Mouse (Mus musculus) naive thymus-derived CD4-positive, alpha-beta T cell, adult 5 months (primary cell): Measurements from ENCODE around the gene Prlh. TPM values are rescaled to one million over a fixed set of nuclear protein-coding genes. Genes with fewer than 3 reads are reported as not detected.

ENCODE experiments used
- polyA plus RNA-seq: library from polyadenylated mRNA; unstranded; fragments of 100-300 nt; shearing (Covaris generic); gene quantifications from one replicate; pipeline ENCODE4 v1.2.1, GENCODE M21; 2017

The Prlh gene
- not detected for polyA plus RNA-seq

DNA sequence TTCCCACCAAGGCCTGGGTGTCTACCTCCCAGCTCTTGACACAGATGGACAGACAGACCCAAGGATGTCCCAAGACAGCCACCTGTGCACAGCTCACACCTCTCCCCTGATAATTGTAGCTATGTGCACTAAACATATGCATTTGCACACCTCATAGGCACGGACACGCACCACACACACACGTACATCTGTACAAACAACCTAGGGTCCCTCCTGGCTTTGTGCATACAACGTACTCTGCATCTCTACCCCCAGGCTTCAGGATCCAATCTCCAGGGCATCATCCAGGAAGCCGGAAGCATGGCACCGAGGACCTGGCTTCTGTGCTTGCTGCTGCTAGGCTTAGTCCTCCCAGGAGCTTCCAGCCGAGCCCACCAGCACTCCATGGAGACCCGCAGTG lies at the start of gene Prlh:
Gene Prlh (plus strand): TSS at position 301 of the 400 bp plus-strand sequence.

DNA sequence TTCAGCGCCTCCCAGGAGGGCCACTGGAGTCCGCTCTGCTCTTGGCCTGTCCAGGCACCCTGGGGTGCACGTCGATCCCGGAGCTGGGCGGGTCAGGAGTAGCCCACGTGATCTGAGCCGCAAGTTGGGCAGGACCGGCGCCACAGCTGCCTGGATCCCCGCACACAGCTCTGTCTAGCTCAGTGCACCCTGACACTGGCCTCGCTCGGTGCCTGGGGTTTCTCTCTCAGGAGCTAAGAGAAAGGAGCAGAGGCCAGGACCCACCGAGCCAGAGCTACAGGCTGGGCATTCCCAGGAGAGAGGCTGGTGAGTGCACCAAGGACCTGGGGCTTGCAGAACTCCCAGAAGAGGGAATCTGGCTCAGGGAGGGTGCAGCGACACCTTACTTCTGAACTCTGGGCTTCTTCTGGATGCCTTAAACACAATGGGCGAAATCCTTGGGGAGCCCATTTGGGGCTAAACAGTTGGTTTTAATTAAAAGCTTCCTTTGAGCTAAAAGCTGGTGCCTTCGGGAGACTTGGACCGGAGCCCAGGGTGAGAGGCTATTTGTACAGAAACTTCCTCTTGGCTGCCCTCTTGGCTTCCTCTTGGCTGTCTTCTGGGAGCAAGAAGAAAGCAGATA lies 37.8 kb upstream of the Prlh start, which contains the start of gene Mlph:
Gene Mlph (plus strand): TSS at position 138 of the 622 bp plus-strand sequence.

DNA sequence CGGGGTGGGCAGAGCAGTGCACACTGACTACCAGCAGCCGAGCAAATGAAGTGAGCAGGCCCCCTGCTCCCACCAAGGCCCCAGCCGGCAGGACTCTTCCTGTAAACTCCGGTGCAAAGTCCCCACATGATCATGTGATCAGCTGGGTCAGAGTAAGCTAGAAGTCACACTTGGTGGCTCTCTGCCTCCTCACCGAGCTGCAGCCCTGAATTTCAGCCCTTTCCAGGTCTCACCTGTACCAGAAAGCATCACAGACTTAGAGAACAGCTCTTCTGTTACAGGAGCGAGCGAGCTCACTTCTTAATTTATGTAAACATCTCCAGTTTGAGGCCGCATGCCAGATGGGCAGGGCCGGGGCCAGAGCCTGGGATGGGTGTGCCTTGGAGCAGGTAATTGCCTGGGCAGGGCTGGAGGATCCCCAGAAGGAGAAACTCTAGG lies 16.5 kb downstream of the Prlh start, which contains the start of gene Rab17:
Gene Rab17 (minus strand): TSS at position 315 of the 438 bp plus-strand sequence.

DNA sequence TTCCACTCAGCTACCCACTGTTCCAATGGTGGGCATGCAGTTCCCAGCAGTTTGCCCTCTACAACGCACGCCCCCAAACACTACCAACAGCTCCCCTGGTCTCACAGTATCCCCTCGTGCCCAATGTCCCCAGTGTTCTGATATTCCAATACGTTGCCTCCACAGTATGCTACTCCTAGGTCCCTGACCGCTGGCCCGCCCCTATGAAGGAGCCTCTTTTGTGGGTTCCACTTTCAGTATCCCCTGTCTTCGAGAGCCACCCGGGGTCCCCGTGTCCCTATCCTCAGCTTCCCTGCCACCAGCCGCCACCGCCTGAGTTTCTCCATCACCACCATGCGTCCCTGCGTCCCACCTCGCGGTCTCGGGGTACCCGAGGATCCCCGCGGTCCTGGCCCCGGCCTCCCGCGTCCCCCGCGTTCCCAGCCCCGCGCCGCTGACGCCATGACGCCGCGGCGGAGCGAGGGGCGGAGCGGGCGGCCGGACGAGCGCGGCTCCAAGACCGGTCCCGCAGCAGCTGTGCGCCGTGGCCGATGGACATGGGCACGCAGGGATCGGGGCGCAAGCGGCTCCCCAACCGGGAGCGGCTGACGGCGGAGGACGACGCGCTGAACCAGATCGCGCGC lies 45.5 kb downstream of the Prlh start, which contains the start of gene Lrrfip1:
Gene Lrrfip1 (plus strand): TSS at position 470 of the 623 bp plus-strand sequence.

Other genes starting within 250 kb of the Prlh start
- 0.50 TPM for gene Col6a3, start 109.1 kb upstream of the Prlh start, polyA plus RNA-seq
- gene Mlph, start 38.0 kb upstream of the Prlh start, polyA plus RNA-seq, result not detected
- not detected for gene Rab17, start 16.6 kb downstream of the Prlh start, polyA plus RNA-seq
- 226 TPM for gene Lrrfip1, start 45.6 kb downstream of the Prlh start, polyA plus RNA-seq
- 0.26 TPM for gene Rbm44, start 192.0 kb downstream of the Prlh start, polyA plus RNA-seq
- 35.9 TPM for gene Ramp1, start 226.7 kb downstream of the Prlh start, polyA plus RNA-seq